Mouse (Mus musculus) cerebellum, postnatal 4 days (tissue): ENCODE results near the gene Ppp1r13b.
"Not testable (repeated sequence)": the region's sequence is repeated elsewhere in the genome, so short reads cannot be mapped to it uniquely, and the experiment has no call there.

ENCODE experiments used
- DNase-seq, 2 experiments: peaks; one replicate each; pipeline ENCODE4 v3.0.0; 2022; ENCODE audit warnings: low spot score in 2 of 2, mixed read lengths in 1 of 2

Gene Ppp1r13b

DNA sequence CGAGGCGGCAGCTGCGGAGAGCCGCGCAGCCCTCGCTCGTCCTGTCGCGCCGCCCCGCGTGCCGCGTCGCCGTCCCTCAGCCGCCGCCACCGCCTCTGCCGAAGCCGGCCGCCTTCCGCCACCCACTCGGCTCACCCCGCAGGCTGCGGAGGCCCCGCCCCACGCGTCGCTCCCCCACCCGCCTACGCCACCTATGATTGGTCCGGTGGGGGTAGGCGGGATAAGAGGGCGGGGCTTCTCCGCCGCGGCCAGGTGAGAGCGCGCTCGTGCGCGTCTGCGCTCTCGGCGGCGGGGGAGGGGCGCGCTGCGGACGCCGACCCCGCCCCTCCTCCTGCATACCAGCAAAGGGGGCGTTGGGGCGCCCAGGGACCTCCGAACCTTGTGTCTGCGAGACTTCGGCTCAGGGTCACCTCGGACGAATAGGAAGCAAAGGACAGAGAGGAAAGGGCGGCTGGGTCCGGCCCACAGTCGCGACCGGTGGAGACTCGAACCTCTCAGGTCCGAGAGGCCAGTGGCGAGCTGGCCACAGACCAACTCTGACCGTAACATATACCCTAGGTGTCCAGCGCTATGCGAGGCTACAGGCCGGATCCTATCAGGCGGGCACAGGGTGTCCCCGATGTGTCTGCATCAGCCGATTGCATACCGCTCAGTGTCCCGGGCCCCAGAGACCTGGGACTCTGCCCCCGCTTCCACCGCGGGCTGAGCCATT lies at the start of gene Ppp1r13b:
Ppp1r13b (minus strand) TSS at position 141 of the 712 bp plus-strand sequence.
- DNase-seq = peak; percentile 78 to 91

DNA sequence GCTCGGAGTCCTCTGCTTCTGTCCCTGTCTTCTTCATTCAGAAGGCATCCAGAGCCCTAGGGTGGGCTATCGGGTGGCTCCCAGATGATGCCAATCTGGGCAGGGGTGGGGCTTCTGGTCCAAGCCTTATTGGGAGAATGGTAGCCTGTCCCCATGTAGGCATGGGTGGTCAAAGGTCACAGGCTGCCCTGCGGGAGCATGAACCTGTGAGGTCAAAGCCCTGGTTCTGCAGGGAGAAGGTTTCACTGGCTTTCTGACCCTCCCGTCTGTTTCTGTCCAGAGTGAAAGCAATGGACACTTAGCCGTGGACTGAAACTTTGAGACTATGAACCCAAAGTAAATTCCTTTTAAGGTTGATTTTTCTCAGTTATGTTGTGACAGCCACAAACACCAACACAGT lies 48.3 kb upstream of the Ppp1r13b start:
- DNase-seq = no peak

DNA sequence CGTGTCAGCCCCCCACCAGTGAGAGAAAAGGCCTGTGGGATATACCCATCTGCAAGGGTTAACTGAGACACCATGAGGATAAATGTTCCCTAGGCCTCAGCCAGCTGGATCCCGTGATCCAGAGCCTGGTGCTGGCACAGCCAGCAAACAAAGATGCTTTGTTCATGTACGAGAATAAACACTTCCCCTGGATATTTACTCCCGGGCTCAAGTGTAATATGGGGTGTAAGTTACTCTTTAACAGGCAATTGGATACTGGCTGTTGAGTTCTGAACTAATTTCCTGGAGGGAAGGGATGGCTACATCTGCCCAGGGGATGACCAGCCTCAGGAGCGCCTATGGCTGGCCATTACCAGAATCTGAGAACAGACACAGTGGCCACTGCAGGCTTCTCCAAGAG lies 43.8 kb upstream of the Ppp1r13b start:
- DNase-seq = no peak

DNA sequence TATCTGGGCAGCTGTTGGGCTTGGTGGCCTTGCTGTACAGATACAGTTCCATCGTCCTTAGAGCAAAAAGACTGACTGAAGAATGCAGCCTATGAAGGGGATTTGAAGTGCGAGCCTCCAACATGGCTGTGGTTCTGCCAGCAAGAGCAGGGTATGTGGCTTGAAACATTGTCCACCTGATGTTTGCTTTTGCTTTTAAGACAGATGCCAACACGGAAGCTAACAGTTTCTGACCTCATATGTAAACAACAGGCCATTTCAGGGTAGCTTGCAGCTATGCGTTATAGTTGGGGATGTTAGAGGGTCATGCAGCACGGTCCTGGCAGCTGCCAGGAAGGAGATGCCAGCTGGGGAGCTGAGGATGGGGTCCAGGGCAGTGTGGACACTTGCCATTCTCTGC lies 42.6 kb upstream of the Ppp1r13b start:
- DNase-seq = no peak

DNA sequence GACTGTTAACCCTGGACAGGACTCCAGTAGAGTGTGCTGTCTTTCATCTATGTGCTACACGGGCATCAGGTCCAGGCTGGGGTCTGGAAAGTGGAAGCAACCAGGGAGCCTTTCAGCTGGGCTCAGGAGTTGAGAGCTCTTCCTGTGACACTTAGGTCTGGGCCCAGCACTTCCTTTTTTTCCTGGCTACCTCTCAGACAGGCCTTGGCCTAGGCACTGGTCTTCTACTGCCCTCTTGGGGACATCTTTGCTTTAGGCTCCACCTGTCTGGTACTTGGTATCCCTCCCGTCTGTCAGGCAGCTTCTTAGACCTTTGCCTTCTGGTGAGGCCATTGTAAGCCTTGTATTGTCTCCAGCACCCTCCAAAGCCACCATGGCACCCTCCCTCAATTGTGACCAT lies 38.8 kb upstream of the Ppp1r13b start:
- peak in 1 of 2 experiments; percentile 47 for DNase-seq

DNA sequence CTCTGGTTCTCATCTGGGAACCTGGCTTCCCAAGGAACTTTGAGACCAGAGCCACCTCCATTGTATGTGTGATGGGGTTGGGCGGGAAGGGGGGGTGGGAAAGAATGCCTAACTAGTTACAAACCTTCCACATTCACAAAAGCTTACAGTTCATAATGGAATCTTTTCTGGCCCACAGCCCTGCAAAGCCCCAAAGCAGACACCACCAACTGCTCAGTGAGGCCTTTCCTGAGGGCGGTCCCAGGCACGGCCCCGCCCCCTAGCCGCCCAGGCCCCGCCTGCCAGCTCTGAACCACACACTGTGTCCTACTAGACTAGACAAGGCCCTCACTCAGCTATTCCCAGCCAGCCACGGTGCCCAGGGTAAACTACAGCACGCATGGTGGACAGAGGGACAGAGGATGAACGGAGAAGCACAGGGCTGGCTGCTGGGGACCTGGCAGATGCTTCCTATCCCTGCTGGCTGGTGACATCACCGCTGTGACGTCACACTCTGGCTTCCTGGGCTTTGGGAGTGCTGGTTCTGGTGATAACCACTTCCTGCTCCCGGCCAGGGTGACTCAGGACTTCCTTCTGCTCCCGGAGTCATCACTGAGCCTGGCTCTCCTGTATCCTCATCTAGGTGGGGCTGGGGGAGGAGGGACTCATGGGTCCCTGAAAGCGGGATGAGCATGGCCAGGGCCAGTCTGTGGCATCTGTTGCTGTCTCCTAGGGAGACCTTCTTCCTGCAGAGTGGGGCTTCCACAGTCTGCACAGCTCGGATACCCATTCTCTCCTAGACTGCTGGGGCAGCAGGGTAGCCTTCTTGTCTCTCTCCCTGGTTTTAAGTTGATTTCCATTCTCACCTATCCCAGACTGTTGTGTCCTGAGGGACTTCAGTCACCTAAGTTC lies 38.1 kb upstream of the Ppp1r13b start:
- DNase-seq = not testable (repeated sequence)

DNA sequence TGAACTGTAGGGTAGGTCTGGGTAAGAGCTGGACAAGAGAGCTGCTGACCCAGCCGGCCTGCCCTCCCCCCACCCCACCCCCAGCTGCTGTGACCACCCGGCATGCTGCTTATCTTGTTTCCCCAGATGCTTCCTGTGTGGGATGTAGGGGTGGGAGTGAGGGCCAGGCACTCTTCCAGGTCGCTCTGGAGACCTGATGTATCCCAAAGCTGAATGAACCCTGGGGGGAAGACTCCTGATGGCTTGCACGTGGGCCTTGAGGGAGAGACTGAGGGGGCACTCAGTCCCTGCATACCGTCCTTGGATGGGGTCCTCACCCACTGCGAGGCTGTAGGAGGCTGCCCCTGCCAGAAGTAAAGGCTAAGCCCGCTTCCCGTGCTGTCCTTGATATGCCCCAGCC lies 37.2 kb upstream of the Ppp1r13b start:
- no peak for DNase-seq

DNA sequence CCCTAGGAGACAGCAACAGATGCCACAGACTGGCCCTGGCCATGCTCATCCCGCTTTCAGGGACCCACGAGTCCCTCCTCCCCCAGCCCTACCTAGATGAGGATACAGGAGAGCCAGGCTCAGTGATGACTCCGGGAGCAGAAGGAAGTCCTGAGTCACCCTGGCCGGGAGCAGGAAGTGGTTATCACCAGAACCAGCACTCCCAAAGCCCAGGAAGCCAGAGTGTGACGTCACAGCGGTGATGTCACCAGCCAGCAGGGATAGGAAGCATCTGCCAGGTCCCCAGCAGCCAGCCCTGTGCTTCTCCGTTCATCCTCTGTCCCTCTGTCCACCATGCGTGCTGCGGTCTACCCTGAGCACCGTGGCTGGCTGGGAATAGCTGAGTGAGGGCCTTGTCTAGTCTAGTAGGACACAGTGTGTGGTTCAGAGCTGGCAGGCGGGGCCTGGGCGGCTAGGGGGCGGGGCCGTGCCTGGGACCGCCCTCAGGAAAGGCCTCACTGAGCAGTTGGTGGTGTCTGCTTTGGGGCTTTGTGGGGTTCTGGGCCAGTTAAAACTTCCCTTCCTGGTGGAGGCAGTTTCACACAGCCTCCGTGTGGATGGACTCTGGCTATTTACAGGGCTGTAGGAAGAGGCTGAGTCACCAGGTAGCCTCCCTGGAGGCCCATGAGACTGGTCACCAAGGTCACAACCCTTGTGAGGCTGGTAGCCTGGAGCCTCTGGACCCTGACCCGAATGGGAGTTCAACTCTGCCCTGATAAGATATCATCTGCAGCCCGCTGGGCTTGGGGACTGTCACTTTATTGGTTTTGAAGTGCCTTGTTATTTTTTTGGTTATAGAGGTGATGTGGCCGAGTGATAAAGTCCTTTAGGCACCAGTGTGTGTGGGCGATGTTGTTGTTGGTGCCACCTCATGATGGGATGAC lies 36.4 kb upstream of the Ppp1r13b start:
- not testable (repeated sequence) for DNase-seq

DNA sequence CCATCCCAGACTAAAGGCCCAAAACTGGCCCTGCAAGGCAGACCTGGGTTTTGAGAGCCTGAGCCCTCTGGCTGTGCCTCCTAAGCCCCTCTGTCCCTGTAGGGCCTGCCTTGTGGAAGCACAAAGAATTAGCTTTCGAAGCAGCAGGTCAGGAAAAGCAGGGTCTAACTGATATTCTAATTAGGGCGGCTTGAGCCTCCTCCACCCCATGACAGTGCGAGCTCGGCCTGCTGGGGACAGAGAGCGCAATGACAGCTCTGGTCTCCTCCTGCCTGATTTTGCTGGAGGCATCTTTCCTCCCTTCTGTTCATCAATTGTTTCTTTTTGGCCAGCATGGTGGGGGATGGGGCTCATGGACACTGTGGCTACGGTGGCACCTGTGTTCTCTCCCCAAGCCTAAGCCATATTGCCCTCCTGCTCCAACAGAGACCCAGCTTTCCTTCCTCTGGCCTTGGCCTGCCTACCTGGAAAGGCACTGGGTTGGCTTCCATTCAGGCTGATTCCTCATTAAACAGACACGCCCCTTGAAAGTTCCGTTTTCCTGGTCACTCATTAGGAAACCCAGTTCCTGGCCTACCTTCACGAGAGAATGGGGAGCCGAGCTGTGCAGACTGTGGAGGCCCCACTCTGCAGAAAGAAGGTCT lies 35.6 kb upstream of the Ppp1r13b start:
- no peak for DNase-seq

DNA sequence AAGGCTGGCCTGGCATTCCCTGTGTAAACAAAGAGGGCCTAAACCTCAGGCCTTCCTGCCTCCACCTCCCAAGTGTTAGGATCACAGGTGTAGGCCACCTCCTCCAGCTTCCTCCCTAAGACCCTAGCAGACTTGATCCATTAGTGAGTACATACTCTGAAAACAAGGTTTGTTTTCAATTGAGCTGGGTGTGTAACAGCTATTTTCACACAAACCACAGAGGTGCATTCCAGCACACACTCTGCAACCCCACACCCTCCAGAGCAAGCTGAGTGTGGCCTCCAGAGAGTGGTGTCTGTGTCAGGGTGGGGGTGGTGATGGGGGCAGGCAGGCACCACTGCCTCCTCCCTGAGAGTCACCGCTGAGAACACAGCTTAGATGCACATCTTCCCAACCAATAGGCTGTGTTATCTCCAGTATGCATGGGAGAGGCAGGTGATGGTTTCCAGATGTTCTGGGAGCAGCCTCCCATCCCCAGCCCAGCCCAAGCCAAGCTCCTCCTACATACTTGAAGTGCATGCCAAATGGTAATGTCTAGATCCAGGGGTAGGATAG lies 30.8 kb upstream of the Ppp1r13b start:
- no peak for DNase-seq

DNA sequence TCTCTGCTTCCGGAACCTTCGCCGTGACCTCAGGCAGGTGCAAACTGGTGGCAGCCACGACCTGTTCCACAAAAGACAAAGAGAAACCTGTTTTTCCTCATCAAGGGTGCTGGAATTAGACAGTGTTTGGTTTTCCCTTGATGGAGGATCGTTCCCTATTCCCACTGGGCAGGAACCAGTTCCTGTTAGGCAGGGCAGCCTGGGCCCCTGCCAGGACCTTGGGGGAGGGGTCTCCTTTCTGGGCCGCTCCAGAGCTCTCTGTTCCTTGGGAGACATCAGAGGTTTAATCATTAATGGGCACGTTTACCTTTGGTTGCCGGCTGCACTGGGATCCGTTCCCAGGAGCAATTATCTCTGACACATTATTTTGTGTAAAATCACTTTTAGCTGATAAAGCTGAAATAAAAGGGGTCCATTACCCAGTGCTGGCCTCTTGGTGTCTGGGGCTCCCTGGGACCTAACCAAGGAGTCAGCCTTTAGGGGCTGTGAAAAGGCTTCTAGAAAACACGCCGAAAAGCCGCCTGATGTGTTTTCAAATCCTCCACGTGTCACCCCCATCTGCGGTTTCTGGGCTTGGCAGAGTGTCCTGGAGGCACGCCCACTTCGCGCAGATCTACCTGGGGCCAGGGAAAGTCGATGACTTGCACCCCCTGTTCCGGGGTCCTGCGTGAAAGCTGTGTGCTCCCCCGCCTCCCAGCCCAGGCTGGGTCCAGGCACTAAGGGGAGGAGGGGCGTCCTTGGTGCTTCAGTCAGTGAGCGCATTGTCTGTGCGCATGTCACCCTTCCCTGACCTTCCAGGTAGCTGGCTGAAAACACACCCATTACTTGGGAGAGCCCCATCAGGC lies 29.0 kb upstream of the Ppp1r13b start:
- DNase-seq = peak in 1 of 2 experiments; percentile 39

DNA sequence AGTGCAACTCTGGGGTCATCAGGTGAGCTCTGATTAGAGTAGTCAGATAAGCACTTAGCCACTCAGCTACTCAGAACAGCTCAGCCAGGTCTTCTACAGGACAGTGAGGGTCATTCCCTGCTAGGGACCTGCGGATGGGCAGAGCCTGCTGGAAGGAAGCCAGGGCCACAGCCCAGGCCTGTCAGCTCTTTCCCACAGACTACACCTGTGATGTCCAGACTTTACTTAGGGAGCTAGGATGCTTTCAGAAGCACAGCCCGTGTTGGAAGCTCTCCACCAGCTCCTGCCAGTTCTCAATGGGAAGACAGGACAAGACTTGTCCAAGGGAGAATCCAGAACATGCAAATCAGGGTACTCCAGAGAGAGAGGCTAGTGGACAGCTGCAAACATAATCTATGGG lies 26.1 kb upstream of the Ppp1r13b start:
- DNase-seq = no peak

DNA sequence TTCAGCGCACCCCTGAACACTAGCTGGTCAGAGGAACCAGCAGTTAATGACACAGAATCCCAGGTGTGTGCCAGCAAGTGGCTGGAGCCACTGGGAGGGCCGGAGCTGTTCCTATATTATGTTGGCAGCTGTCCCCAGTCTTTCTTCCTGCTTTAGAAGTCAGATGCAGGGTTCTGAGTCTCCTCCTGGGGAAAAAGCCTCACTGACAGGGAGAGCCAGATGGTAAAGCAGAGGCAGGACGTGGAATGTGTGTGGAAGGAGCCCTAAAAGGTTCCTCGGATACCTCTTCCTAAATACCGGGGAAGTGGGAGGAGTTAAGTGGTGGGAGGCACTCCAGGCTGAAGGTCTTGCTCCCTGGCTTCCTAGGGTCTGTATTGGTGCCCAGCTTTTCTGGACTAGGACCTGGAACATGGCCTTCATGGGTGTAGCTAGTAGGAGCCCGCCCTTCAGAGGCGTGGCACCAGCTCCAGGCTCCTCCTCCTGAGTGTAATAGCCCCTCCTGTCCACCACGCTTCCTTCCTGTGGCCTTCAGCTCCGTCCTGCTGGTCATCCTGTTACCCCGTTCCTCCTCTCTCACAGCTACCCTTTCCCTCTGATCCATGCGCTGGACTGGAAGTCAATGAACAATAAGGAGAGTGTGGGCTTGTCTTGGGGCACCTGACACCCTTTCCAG lies 25.3 kb upstream of the Ppp1r13b start:
- no peak for DNase-seq

DNA sequence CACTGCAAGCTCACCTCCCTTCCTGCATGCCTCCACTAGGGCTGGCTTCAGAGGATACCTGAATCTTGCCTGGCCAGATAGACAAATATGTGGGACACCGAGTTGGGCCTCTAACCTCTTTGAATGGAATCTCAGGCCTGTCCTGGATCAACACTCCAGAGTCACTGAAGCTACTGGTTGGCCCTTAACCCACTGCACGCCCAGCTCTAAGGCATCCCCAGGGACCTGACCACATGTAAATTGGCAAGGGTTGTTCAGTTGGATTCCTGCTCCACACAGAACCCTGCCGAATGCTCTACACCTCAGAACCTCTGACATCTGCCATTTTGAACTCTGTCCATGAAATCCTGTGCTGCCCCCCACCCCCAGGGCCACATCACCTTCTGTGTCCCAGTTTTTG lies 24.6 kb upstream of the Ppp1r13b start:
- no peak for DNase-seq

DNA sequence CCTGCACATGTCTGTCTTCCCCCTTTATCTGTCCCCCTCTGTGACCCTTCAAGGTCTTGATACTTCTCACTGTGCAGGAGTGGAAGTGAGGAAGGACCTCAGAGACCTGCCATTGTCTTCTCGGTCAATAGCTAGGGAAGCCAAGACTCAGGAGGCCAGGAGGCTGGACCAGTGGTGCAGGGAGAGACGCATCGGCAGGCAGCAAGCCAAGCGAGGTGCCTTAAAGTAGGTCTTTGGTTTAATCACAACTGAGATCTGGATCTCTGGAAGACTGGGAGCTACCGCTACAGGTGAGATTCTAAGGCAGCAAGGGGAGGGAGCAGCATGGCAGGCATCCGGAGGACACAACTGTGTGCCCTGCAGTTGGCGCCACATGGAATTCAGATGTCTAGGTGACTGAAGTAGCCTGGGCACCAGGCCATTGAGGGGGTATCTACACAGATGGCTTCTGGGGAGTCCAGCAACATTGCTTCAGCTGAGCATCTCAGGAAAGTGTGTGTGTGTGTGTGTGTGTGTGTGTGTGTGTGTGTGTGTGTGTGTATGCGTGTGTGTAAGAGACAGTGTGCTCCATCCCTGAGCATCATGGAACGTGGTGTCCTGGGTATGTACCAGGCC lies 23.6 kb upstream of the Ppp1r13b start:
- DNase-seq = peak in 1 of 2 experiments; percentile 25

DNA sequence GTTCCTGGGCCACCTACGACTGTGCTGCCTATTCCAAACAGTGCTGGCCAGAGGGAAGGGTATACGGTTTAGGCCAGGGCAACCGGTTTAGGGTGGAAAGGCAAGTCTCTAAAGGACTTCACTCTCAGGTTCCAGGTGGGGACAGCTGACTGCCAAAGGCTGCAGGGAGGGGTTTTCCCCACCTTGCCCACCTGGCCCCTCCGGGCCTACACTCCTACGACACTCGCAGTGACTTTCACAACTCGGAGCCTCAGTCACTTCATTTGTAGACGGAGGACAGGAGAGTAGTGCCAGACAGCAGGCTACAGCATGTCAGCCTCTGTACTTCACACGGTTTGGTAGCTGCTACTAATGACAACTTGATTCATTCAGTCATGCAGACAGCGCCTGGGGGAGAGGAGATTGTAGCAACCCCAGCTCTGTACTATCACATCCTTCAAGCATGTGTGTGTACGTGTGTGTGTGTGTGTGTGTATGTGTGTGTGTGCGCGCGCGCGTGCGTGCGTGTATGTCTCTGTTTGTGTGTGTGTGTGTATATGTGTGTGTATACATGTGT lies 20.6 kb upstream of the Ppp1r13b start:
- no peak for DNase-seq

DNA sequence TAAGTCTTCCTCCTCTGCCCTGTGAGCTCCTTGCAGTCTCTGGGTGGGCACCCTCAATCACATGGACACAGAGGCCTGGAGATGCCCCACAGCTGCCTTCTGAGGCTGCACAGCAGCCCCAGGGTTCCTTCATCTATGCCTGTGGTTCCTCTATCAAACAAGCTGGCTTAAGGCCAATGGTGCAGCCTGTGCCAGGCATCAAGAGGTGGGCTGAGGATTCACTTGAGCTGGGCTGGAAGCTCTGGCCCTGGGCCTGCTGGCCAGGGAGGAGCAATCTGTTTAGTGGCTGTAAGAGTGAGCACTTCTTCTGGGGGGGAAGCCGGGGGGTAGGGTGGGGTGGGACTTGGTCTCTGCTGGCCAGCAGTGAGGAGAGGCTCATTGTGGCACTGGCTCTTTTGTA lies 19.4 kb upstream of the Ppp1r13b start:
- DNase-seq = peak in 1 of 2 experiments; percentile 69

DNA sequence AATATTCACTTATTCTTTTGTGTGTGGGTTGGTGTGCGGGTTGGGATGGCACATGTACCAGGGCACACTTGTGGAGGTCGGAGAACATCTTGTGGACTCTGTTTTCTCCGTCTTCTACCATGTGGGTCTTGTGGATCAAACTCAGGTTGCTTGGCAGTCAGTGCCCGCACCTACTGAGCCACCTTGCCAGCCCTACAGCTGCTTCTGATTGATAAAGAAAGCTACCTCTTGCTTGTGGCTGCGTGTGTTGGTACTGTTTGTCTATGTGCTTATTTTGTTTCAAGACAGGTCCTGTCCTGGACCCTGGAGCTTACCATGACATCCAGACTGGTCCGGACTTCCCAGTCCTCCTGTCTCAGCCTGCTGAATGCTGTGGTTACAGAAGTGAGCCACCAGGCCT lies 15.2 kb upstream of the Ppp1r13b start:
- DNase-seq = no peak

DNA sequence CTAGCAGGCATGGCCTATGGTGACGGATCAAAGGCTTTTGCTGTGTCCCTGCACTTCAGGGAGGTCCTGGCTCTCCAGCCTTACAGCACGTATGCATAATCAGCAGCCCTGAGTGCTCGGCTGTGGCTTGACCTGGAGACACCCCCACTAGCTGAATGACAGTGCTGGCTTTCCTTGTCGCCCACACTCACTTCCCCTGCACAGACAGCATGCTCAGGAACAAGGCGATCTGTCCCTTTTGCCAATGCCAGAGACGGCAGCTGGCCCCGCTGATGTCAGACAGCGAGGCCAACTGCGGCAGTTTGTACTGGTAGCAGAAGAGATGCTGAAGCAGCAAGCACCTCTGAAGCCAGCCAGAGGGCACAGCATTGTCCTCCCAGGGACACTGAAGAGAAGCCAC lies 12.1 kb upstream of the Ppp1r13b start:
- DNase-seq = peak in 1 of 2 experiments; percentile 54
